In the genomic region with DNA sequence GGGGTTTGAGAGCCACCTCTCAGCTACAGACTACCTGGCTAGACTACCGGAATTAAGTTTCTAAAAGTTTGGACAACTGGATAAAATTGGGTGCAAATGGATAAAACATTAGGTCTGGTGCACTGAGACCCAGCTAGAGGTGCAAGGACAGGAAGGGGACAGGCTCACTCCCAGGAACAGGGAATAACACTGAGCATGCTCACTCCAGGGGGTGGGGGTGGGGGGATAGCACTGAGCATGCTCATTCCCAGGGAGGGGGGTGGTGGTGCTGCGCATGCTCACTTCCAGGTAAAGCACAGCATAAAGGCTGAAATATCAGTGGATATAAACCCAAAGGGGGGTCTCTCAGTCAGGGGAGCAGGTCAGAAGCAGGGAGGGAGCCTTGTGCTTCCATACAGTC, we compare ENCODE assay signal across 15 mouse cellular contexts.
A peak's percentile ranks its signal among the peaks of the same experiment; 100 is the strongest.
DNase-seq lines count a peak whose midpoint lies in the region; ATAC-seq and TF ChIP-seq lines count a peak whose summit lies in the region.
"Had no signal": no experiment of that assay in that cellular context is flagged by ENCODE, and none has a peak within 500 bp of the region (broad histone marks: within the 10 kb centered on the region; RNA-seq: fewer than 3 reads in every experiment).

No protein-coding gene starts in this region.

- ATAC-seq in forebrain, embryonic 16.5 days, result 0 out of 2 replicates have a peak, but pooled peaks have one; percentile 21
- no peak for ATAC-seq in forebrain, postnatal 0 days
- peak; percentile 39 for ATAC-seq in hindbrain, embryonic 11.5 days (ENCODE audit: low FRiP score)
- ATAC-seq in hindbrain, embryonic 13.5 days (ENCODE audit: low FRiP score), result no peak
- 0 out of 2 replicates have a peak, but pooled peaks have one; percentile 22 for ATAC-seq in neural tube, embryonic 14.5 days (ENCODE audit: low read depth)
- ATAC-seq in neural tube, embryonic 15.5 days (ENCODE audit: low FRiP score), result no peak; the same call in 1 of the 2 replicates

- H3K27me3 ChIP-seq in forebrain, embryonic 16.5 days (replicated peaks; ENCODE audit: control insufficient read depth, insufficient read depth, low read length), result no peaks in the 10 kb centered on the region
- H3K27me3 ChIP-seq in forebrain, postnatal 0 days (ENCODE audit: insufficient read depth, low read length), result no peaks in the 10 kb centered on the region
- no peaks in the 10 kb centered on the region for H3K27me3 ChIP-seq in hindbrain, embryonic 11.5 days (ENCODE audit: control insufficient read depth, insufficient read depth, low read length)
- H3K27me3 ChIP-seq in hindbrain, embryonic 13.5 days, result no peaks in the 10 kb centered on the region
- H3K27me3 ChIP-seq in neural tube, embryonic 14.5 days (ENCODE audit: control insufficient read depth, insufficient read depth, low read length), result no peaks in the 10 kb centered on the region
- H3K27me3 ChIP-seq in neural tube, embryonic 15.5 days (replicated peaks), result no peaks in the 10 kb centered on the region
- H3K27me3 ChIP-seq: limb, embryonic 15.5 days had no signal

- H3K9ac ChIP-seq in forebrain, embryonic 16.5 days (replicated peaks; ENCODE audit: low read depth, low read length), result no peak overlapping the region
- H3K9ac ChIP-seq in forebrain, postnatal 0 days, result no peak overlapping the region
- H3K9ac ChIP-seq in hindbrain, embryonic 11.5 days (ENCODE audit: low read depth, low read length), result no peak overlapping the region
- H3K9ac ChIP-seq in hindbrain, embryonic 13.5 days, result no peak overlapping the region
- H3K9ac ChIP-seq in neural tube, embryonic 14.5 days (replicated peaks; ENCODE audit: low read depth, low read length), result no peak overlapping the region
- no peak overlapping the region for H3K9ac ChIP-seq in neural tube, embryonic 15.5 days (replicated peaks)
- H3K9ac ChIP-seq: limb, embryonic 15.5 days had no signal

- H3K9me3 ChIP-seq in forebrain, embryonic 16.5 days (ENCODE audit: control insufficient read depth, low read length), result no peaks in the 10 kb centered on the region
- no peaks in the 10 kb centered on the region for H3K9me3 ChIP-seq in forebrain, postnatal 0 days (ENCODE audit: low read length)
- no peaks in the 10 kb centered on the region for H3K9me3 ChIP-seq in hindbrain, embryonic 11.5 days (ENCODE audit: control insufficient read depth, low read length)
- H3K9me3 ChIP-seq in hindbrain, embryonic 13.5 days, result no peaks in the 10 kb centered on the region
- no peaks in the 10 kb centered on the region for H3K9me3 ChIP-seq in neural tube, embryonic 14.5 days (ENCODE audit: control insufficient read depth, low read length)
- no peaks in the 10 kb centered on the region for H3K9me3 ChIP-seq in neural tube, embryonic 15.5 days (replicated peaks)
- H3K9me3 ChIP-seq: limb, embryonic 15.5 days had no signal

- H3K4me3 ChIP-seq in forebrain, embryonic 16.5 days (replicated peaks; ENCODE audit: low read length), result no peak overlapping the region
- H3K4me3 ChIP-seq in forebrain, postnatal 0 days (ENCODE audit: low read depth, low read length), result no peak overlapping the region
- no peak overlapping the region for H3K4me3 ChIP-seq in hindbrain, embryonic 11.5 days (ENCODE audit: low read depth, low read length)
- H3K4me3 ChIP-seq in hindbrain, embryonic 13.5 days, result no peak overlapping the region
- H3K4me3 ChIP-seq in neural tube, embryonic 14.5 days (ENCODE audit: low read depth, low read length), result no peak overlapping the region
- H3K4me3 ChIP-seq in neural tube, embryonic 15.5 days (replicated peaks), result no peak overlapping the region
- H3K4me3 ChIP-seq: limb, embryonic 15.5 days had no signal

- no peak for DNase-seq in forebrain, postnatal 0 days
- DNase-seq in hindbrain, embryonic 11.5 days (ENCODE audit: low spot score), result no peak
- no peak for DNase-seq in spleen, postnatal 4 days (ENCODE audit: low spot score in 2 of 2)
- DNase-seq in thymus, postnatal 0 days (ENCODE audit: low spot score), result no peak
- DNase-seq: adrenal gland, adult 8-10 months; cerebellum, postnatal 10 days; heart, postnatal 10 days; kidney, postnatal 4 days; spleen, adult 18-20 months; thymus, postnatal 25 days had no signal

- TF ChIP-seq CTCF in forebrain, postnatal 0 days (IDR thresholded peaks at IDR 0.05; ENCODE audit: low read depth), result no peak

- 86% methylated on average over 2 of the region's 2 CpGs for WGBS in forebrain, embryonic 16.5 days
- WGBS in forebrain, postnatal 0 days, result 95% methylated on average over 2 of the region's 2 CpGs
- 88% methylated on average over 2 of the region's 2 CpGs for WGBS in hindbrain, embryonic 11.5 days
- 87% methylated on average over 2 of the region's 2 CpGs for WGBS in hindbrain, embryonic 13.5 days
- 94% methylated on average over 2 of the region's 2 CpGs for WGBS in neural tube, embryonic 14.5 days
- WGBS in neural tube, embryonic 15.5 days, result 98% methylated on average over 2 of the region's 2 CpGs

- H3K4me2 ChIP-seq in forebrain, embryonic 16.5 days (ENCODE audit: low read length), result no peak overlapping the region
- H3K4me2 ChIP-seq in forebrain, postnatal 0 days (ENCODE audit: low read depth), result no peak overlapping the region
- H3K4me2 ChIP-seq in hindbrain, embryonic 11.5 days (replicated peaks; ENCODE audit: low read depth, low read length), result no peak overlapping the region
- H3K4me2 ChIP-seq in hindbrain, embryonic 13.5 days, result no peak overlapping the region
- H3K4me2 ChIP-seq in neural tube, embryonic 14.5 days (ENCODE audit: low read depth, low read length), result no peak overlapping the region
- H3K4me2 ChIP-seq in neural tube, embryonic 15.5 days, result no peak overlapping the region
- H3K4me2 ChIP-seq: limb, embryonic 15.5 days had no signal

- 0 out of 2 replicates have a peak, but pooled peaks cover 2% of the 10 kb centered on the region for H3K4me1 ChIP-seq in forebrain, embryonic 16.5 days (replicated peaks; ENCODE audit: control insufficient read depth, insufficient read depth, low read length)
- no peaks in the 10 kb centered on the region for H3K4me1 ChIP-seq in forebrain, postnatal 0 days (ENCODE audit: insufficient read depth)
- no peaks in the 10 kb centered on the region for H3K4me1 ChIP-seq in hindbrain, embryonic 11.5 days (replicated peaks; ENCODE audit: control insufficient read depth, insufficient read depth, low read length)
- H3K4me1 ChIP-seq in hindbrain, embryonic 13.5 days (replicated peaks), result peaks cover 12% of the 10 kb centered on the region; the same call in 1 of the 2 replicates
- no peaks in the 10 kb centered on the region for H3K4me1 ChIP-seq in neural tube, embryonic 14.5 days (ENCODE audit: control insufficient read depth, insufficient read depth, low read length)
- H3K4me1 ChIP-seq in neural tube, embryonic 15.5 days, result no peaks in the 10 kb centered on the region
- H3K4me1 ChIP-seq: limb, embryonic 15.5 days had no signal

- H3K36me3 ChIP-seq in forebrain, embryonic 16.5 days (ENCODE audit: control insufficient read depth, insufficient read depth), result no peaks in the 10 kb centered on the region
- no peaks in the 10 kb centered on the region for H3K36me3 ChIP-seq in forebrain, postnatal 0 days (ENCODE audit: insufficient read depth)
- no peaks in the 10 kb centered on the region for H3K36me3 ChIP-seq in hindbrain, embryonic 11.5 days (ENCODE audit: control insufficient read depth, insufficient read depth, low read length)
- no peaks in the 10 kb centered on the region for H3K36me3 ChIP-seq in hindbrain, embryonic 13.5 days
- H3K36me3 ChIP-seq in neural tube, embryonic 14.5 days (ENCODE audit: control insufficient read depth, insufficient read depth, low read length), result no peaks in the 10 kb centered on the region
- no peaks in the 10 kb centered on the region for H3K36me3 ChIP-seq in neural tube, embryonic 15.5 days
- H3K36me3 ChIP-seq: limb, embryonic 15.5 days had no signal

- no peak overlapping the region for H3K27ac ChIP-seq in forebrain, embryonic 16.5 days (ENCODE audit: low read length)
- no peak overlapping the region for H3K27ac ChIP-seq in forebrain, postnatal 0 days (ENCODE audit: low read depth, low read length)
- H3K27ac ChIP-seq in hindbrain, embryonic 11.5 days (ENCODE audit: low read depth, low read length), result no peak overlapping the region
- no peak overlapping the region for H3K27ac ChIP-seq in hindbrain, embryonic 13.5 days
- no peak overlapping the region for H3K27ac ChIP-seq in neural tube, embryonic 14.5 days (ENCODE audit: low read depth, low read length)
- H3K27ac ChIP-seq in neural tube, embryonic 15.5 days (replicated peaks), result no peak overlapping the region
- H3K27ac ChIP-seq: limb, embryonic 15.5 days had no signal

Comparison
In these comparisons a context has a peak if more than half of its experiments do, and no peak if none do; other contexts are left out.
1. ATAC-seq: peak in forebrain, embryonic 16.5 days (single experiment), hindbrain, embryonic 11.5 days (single experiment) and neural tube, embryonic 14.5 days (single experiment); none in forebrain, postnatal 0 days (single experiment), hindbrain, embryonic 13.5 days (single experiment) and neural tube, embryonic 15.5 days (single experiment).